Mouse (Mus musculus): ENCODE data around the gene Kank1.

DNA sequence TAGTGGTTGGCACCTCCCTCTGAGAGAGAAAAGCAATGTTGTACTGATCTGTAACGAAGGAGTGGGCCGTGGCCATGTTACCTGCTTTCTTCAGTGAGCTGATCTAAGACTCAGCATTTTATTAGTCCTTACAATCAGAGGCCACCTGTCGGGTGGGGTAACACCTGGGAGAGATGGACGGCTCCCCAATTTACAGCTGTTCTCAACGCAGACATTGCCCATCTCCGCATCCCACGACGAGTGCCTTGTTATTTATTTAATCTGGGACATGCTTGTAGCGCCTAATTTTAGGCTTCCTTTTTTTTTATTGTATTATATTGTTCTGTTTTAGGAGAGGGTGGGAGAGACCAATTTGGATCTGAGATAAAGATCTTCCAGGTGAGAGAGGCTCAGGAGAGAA is 137.4 kb downstream of the Kank1 start:
- TF ChIP-seq CTCF (IDR thresholded peaks at IDR 0.05; ENCODE audit: insufficient read depth, low read depth, low read length) = no peak
- TF ChIP-seq POLR2A (IDR thresholded peaks at IDR 0.05; ENCODE audit: insufficient read depth, low read depth, low read length) = no peak

Measured in olfactory bulb, adult 2 months (tissue).